Mouse (Mus musculus) kidney, adult 2 months (tissue): ENCODE measurements around the gene Clpb. TPM values are rescaled to one million over a fixed set of nuclear protein-coding genes. Genes with fewer than 3 reads are reported as not detected.
A peak's percentile ranks its signal among the peaks of the same experiment; 100 is the strongest.

Source experiments
- DNase-seq: peaks from one replicate; pipeline ENCODE4 v3.0.0; 2021
- H3K27ac ChIP-seq: fragments of 200-500 bp; 2 replicates; pipeline ENCODE4 v1.5.1; 2012; ENCODE audit warnings: low read depth, low read length, control low read depth, inconsistent platforms; ENCODE audit not compliant: insufficient read depth
- H3K27me3 ChIP-seq: fragments of 200-500 bp; replicated peaks from 2 replicates; pipeline ENCODE4 v1.6.1; 2012; ENCODE audit warnings: mild to moderate bottlenecking, moderate library complexity, low read length, inconsistent platforms; ENCODE audit not compliant: control insufficient read depth, insufficient read depth
- H3K36me3 ChIP-seq: fragments of 200-500 bp; 2 replicates; pipeline ENCODE4 v1.6.1; 2012; ENCODE audit warnings: mild to moderate bottlenecking, moderate library complexity, low read length, inconsistent platforms; ENCODE audit not compliant: control insufficient read depth, insufficient read depth
- H3K4me1 ChIP-seq: fragments of 200-500 bp; 2 replicates; pipeline ENCODE4 v1.6.1; 2011; ENCODE audit warnings: low read length; ENCODE audit not compliant: control insufficient read depth, insufficient read depth
- H3K4me3 ChIP-seq: fragments of 200-500 bp; 2 replicates; pipeline ENCODE4 v1.5.1; 2011; ENCODE audit warnings: mild to moderate bottlenecking, low read depth, low read length, control low read depth; ENCODE audit not compliant: insufficient read depth
- CTCF ChIP-seq: fragments of 200-500 bp; conservative IDR thresholded peaks from 2 replicates; pipeline ENCODE4 v1.5.1; 2011; ENCODE audit warnings: low read depth, mild to moderate bottlenecking, control low read depth, low read length, moderate library complexity, mixed read lengths; ENCODE audit not compliant: insufficient read depth, insufficient read length
- POLR2A ChIP-seq: fragments of 200-500 bp; IDR thresholded peaks from one replicate; pipeline ENCODE4 v1.6.1; 2011; ENCODE audit warnings: low read depth, low read length, control low read depth
- WGBS: fragments of 180-500 bp; shearing (Covaris S2); methylation state at CpG from one replicate; pipeline ENCODE4 v1.1.7; 2018; 5-methylcytosine and 5-hydroxymethylcytosine counted together
- polyA plus RNA-seq: library from polyadenylated mRNA; depleted of rRNA; stranded (reverse); fragments of >200 nt; gene quantifications from 2 replicates; pipeline ENCODE4 v1.2.3, GENCODE M21; 2012

Gene Clpb
- polyA plus RNA-seq, 1 experiment = 84.9 TPM

DNA sequence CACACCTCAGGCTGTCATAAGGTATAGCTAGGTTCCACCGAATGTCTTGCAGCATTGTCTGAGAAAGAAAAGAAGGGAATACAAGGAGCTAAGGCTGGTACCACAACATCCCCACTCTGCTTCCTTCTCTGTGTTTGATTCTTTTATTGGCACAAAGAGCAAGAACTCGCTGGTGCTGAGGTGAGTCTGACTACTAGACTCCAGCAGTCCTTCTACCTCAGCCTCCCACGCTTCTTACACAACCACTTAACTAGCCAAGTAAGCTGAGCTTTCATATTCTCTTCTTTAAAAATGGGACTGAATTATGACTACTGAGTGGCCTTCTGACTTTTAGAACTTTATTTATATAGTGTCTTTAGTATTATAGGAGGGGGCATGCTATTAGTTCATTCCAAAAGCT, 56.9 kb downstream of the Clpb start:
- Histone ChIP-seq H3K4me3 (no peak overlapping the region), H3K27ac (no peak overlapping the region), H3K4me1 (no peaks in the 10 kb centered on the region), H3K36me3 (no peaks in the 10 kb centered on the region), H3K27me3 (no peaks in the 10 kb centered on the region)
- TF ChIP-seq CTCF (no peak), POLR2A (no peak)
- DNase-seq = no peak
- WGBS = 86% methylated on average over 3 of the region's 3 CpGs

DNA sequence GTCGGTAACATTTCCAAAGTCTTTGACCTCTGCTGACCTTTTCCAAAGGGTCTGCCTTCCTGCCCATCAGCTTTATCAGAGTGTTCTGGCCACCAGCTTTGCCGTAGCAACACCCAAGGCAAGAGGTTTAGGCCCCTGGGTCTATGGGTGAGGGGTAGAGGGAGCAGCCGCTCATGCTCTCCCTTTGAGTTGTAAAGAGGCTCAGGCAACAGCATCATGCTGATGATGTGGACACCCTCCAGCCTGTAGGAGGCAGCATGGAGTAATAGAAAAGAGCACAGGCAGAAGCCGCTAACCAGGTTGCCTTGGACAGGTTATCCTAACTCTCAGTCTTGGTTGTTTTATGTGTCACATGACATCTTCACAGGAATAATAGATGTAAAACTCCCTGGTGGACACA, 61.6 kb downstream of the Clpb start:
- Histone ChIP-seq H3K4me3 (no peak overlapping the region), H3K27me3 (no peaks in the 10 kb centered on the region), H3K27ac (no peak overlapping the region), H3K36me3 (no peaks in the 10 kb centered on the region), H3K4me1 (no peaks in the 10 kb centered on the region)
- TF ChIP-seq POLR2A (no peak), CTCF (peak; percentile 54)
- DNase-seq = peak; percentile 34
- 92% methylated on average over 4 of the region's 4 CpGs for WGBS

DNA sequence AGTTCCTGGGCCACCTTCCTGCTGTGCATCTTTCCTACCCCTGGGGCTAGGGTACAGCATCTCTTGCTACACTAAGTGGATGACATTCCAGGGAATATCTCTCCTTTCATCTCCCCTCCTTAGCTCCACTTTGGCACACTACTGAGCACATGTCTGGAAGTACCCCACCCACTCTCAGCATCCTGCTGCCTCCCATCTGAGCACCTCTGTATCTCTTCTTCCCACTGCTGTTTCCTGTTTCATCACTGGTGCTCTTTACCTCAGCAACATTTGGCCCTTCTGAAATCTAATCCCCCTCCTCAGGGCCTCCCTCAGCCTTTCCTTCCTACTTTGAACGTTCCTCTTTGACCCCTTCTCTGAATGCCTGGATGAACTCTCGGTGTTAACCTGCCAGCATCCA, 63.5 kb downstream of the Clpb start:
- DNase-seq = no peak
- Histone ChIP-seq H3K4me3 (no peak overlapping the region), H3K36me3 (no peaks in the 10 kb centered on the region), H3K4me1 (no peaks in the 10 kb centered on the region), H3K27ac (no peak overlapping the region), H3K27me3 (no peaks in the 10 kb centered on the region)
- TF ChIP-seq CTCF (no peak), POLR2A (no peak)
- WGBS = 46% methylated on average over 2 of the region's 2 CpGs

DNA sequence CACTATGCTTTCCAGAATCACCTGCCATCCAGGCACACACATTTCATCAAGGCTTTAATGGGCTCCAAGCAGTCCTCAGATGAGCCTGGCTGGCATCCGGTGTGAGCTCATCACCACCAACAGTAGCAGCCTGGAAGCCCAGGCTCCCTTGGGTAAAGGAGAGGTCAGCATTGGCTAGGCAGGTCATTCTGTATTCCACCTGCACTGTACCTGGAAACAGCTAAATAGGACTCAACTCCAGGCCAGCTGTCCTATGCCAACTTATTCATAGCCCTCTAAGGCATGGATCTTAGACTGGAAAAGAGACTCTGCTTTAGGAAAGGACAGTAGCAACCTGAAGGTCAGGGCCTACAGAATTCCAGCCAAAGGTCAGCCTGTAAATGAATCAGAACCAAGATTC, 68.7 kb downstream of the Clpb start:
- H3K36me3 ChIP-seq = no peaks in the 10 kb centered on the region
- no peak overlapping the region for H3K27ac ChIP-seq
- no peak overlapping the region for H3K4me3 ChIP-seq
- no peaks in the 10 kb centered on the region for H3K27me3 ChIP-seq
- TF ChIP-seq CTCF (no peak), POLR2A (no peak)
- DNase-seq = no peak
- H3K4me1 ChIP-seq = no peaks in the 10 kb centered on the region
- WGBS = 85% methylated on average over 1 of the region's 1 CpGs

DNA sequence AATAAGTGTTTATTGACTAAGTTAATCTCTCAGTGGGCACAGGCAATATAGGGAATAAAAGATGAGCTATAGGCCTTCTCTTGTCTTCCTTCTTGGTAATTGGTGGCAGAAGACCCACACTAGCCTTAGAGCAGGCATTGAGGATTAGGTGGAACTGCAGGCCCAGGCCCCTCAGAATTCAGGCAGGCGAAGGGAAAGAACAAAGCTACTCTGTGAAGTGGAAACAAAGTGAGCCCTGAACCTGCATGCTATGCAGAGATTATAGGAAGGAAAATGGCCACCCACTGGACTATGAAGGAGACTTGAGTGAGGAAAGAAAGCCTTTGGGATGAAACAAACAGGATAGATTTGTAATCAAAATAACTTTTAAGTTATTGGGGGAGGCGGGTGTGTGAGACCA, 69.6 kb downstream of the Clpb start:
- no peaks in the 10 kb centered on the region for H3K36me3 ChIP-seq
- 94% methylated on average over 2 of the region's 2 CpGs for WGBS
- H3K4me1 ChIP-seq = no peaks in the 10 kb centered on the region
- no peak for DNase-seq
- H3K27me3 ChIP-seq = no peaks in the 10 kb centered on the region
- TF ChIP-seq POLR2A (no peak), CTCF (no peak)
- H3K27ac ChIP-seq = no peak overlapping the region
- no peak overlapping the region for H3K4me3 ChIP-seq

DNA sequence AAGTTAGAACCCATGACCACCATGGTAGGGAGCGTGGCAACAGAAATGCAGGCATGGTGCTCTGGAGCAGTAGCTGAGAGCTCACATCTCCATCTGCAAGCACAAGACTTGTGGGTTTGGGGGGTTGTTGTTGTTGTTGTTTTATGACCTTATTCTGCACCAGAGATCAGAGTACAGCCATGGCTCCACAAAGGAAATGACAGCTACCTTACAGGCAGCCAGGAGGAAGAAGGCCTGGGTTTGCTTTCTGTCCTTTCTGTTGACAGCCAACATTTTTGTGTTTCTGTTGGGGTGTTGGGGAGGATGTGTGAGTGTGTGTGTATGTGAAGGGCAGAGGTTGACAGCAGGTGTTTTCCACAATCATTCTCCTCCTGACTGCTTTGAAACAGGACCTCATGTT, 71.9 kb downstream of the Clpb start:
- no peak overlapping the region for H3K27ac ChIP-seq
- H3K4me3 ChIP-seq = no peak overlapping the region
- DNase-seq = no peak
- H3K27me3 ChIP-seq = no peaks in the 10 kb centered on the region
- 95% methylated on average over 1 of the region's 1 CpGs for WGBS
- TF ChIP-seq POLR2A (no peak), CTCF (no peak)
- H3K4me1 ChIP-seq = no peaks in the 10 kb centered on the region
- H3K36me3 ChIP-seq = no peaks in the 10 kb centered on the region

DNA sequence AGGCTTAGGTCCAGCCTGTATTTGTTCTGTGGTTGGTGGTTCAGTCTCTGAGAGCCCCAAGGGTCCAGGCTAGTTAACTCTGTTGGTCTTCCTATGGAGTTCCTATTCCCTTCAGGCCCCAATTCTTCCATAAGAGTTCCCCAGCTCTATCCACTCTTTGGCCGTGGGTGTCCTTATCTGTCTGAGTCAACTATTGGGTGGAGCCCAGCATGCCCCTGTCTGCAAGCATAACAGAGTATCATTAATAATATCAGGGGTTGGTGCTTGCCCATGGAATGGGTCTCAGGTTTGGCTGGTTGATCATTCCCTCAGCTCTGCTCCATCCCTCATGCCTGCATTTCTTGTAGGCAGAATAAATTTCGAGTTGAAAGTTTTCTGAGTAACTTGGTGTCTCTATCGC, 74.3 kb downstream of the Clpb start:
- DNase-seq = no peak
- no peak overlapping the region for H3K4me3 ChIP-seq
- no peak overlapping the region for H3K27ac ChIP-seq
- TF ChIP-seq CTCF = no peak
- TF ChIP-seq POLR2A = no peak
- WGBS = 70% methylated on average over 3 of the region's 3 CpGs
- no peaks in the 10 kb centered on the region for H3K27me3 ChIP-seq
- H3K36me3 ChIP-seq = no peaks in the 10 kb centered on the region
- no peaks in the 10 kb centered on the region for H3K4me1 ChIP-seq

DNA sequence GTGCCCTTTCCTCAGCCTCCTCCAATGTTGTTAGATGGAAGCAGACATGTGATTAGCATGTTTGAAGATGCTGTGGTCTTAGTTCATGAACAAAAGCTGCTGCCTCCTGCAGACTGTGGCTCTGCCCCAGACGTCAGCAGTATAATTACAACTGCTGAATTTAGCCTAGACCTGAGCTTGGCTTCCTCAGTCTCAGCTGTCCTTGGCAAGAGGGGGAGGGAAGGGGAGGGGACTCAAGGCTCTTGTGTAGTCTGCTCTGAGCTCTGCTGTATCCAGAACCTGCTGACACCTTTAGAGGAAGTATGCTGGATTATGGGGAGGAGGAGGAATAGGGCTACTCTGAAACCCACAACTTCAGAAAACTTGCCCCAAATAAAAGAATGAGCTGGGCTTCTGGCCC, 76.2 kb downstream of the Clpb start:
- DNase-seq = no peak
- Histone ChIP-seq H3K4me1 (no peaks in the 10 kb centered on the region), H3K36me3 (no peaks in the 10 kb centered on the region), H3K27ac (no peak overlapping the region), H3K4me3 (no peak overlapping the region), H3K27me3 (no peaks in the 10 kb centered on the region)
- TF ChIP-seq CTCF (no peak), POLR2A (no peak)
- WGBS = 61% methylated on average over 1 of the region's 1 CpGs
